Mouse (Mus musculus): ENCODE measurements around the gene Coq9.

The Coq9 gene

DNA sequence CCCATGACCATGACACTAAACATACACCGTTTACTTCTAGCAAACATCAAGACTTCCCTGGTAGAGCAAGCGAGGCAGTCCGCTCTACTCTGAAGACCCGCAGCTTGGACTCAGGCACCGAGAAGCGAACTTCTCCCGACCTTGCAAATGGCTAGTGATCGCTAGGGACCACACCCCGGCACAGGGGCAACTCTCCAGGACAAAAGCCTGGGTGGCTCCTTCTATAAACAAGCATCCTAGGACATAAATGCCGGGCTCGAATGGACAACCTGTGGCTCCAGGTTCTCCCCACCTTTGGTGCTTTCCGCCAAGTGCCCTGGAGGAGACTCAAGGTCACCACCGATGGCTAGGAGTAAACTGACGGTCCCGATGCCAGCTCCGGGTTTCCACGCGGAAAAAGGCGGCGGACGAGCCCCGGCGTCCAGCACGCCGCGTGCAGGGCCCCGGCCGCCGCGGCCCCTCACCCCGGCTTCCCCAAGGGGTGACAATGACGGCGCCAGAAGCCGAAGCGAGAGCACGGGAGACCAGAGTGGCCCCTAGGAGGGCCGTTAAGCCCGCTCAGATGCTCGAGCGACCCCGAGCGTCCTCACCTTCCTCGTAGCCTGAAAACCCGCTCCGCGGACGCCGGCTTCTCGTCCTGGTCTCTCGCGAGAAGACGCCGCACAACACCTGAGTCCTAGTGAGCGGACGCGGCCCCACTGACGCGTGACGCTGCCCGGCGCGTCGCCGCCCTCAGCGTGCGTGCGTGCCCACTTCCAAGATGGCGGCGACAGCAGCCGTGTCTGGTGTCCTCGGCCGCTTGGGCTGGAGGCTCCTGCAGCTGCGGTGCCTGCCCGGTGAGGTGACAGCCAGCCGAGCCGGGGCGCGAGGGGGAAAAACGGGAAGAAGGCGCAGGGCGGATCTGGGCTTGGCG lies at the start of gene Coq9, which contains the start of gene Ciapin1:
Gene Coq9 (plus strand): TSS at position 660 of the 913 bp plus-strand sequence.
Gene Ciapin1 (minus strand): TSS at position 697 of the 913 bp plus-strand sequence.
- in situ Hi-C loops (cut with MboI, MseI) = no loop called here

DNA sequence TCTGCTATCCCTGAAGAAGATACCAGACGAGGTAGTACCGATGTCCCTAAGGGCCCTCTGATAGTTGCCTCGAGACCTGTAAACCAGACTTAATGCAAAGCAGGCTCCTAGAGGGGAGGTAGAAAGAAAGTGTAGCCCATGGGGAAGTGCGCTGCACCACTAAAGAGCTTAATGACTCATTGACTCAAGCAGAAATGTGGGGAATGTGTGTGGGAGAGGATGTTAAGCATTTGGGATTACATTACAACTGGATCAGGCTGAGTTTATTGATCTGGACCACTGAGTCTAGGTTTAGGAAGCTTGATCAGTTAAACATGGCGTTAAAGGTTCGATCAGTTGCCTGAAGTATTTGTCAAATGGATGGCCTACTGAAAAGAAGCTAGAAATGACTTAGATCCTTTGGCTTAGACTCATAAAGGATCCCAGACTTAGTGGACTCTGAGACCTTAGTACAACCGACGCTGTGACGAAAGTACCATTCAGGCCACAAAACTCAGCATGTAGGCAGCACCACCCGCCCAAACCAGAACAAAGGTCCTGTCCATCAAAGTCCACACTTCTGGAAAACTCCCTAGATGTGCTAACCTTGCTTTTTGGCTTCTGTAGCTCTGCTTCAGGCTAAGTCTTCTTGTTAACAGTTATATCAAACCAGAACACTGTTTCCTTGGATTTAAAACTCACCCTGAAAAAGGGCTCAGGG lies 48.7 kb upstream of the Coq9 start:
- in situ Hi-C loops (cut with MboI, MseI) = no loop called here

DNA sequence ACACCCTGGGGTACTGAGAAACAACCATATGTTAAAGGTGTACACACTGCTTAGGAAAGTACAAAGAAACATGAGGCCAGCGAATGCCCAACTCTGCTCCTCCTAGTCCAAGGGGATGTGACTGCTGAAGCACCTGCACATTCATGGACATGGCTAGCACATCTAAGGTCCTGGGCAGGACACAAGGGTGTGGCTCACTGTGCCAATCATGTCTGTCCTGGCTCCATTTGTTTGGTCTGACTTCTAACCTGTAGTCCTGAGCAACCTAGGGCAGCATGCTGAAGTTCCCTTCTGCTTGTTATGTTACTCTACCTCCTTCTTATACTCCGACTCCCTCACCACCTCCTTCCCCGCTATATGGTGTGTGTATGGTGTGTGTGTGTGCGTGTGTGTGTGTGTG lies 43.8 kb upstream of the Coq9 start:
- in situ Hi-C loops (cut with MboI, MseI) = no loop called here

DNA sequence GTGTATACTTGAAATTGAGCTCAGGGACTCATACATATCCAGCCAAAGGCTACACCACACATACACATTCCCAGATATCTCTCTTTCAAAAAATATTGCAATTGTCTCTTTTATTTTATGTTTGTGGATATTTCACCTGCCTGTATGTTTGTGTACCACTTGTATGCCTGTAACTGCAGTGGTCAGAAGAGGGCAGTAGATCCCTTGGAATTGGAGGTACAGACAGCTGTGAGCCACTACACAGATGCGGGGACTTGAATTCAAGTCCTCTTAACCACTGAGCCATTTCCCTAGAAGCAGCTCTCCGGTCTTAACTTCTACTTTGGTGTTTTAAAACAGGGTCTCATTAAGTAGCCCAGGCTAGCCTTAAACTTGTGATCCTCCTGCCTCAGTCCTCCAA lies 43.3 kb upstream of the Coq9 start:
- in situ Hi-C loops (cut with MboI, MseI) = no loop called here

DNA sequence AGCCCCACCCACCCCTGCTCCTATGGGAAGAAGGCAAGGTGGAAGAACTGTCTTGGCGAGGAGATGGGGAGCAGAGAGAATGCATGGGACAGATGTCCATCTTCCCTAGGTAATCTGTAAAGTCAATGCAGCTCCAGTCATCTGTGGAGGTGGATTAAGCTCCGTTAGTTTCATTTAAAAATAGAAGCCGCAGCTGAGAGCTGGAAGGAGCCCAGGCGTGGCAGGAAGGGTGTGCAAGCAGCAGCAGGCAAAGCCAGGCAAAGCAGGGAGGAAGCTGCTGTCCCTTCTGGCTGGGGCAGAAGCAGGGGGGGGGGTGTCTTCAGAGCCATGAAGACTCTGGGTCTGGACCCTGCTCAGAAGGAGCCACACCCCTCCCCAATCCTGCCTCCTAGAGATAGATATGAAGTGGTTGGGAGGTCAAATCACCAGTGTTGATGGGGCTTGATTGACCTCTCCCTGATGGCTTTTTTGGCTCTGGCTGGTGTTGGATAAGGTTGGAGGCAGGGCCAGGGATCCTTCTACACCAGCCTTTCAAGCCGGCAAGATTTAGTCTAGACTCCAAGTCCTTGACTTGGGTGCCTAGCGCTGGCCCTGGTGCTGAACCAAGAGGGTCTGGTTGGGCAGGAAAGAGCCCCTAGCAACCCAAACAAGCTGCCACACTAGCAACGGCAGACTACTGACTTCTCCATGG lies 37.7 kb upstream of the Coq9 start:
- in situ Hi-C loops (cut with MboI, MseI) = no loop called here

DNA sequence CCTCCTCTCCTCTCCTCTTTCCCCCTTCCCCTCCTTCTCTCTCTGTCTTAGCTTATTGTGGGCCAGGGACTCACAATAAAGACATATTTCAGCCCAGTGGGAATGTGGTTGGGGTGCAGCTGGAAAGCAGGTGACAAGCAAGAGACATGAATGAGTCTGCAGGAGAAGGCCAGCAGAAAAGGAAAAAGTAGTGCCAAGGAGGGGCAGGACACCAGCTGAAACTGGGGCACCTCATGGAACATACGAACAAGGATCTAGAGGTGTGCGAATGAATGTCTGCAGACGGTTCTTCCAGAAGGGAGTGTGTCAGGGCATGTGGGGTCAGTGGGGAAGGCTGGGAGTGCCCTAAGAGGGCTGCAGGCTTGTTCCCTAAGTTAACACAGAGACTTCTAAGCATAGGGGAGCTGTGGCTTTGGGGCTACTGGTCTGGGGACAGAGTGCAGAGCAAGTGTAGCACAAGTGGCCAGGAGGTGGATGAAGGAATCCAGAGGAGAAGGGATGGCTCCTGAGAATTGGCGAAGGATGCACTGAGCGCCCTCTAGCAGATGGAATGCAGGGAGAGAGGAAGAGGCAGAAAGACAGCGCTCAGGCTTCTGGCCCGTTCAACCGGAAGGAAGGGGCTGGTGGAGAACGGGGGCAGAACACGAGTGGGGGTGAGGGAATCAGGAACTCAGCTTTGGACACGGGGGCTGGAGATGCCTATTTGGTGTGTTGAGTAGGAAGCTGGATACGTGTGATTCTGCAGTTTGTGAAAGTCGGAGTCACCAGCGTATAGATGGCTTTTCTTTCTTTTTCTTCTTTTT lies 36.6 kb upstream of the Coq9 start:
- in situ Hi-C loops (cut with MboI, MseI) = no loop called here

DNA sequence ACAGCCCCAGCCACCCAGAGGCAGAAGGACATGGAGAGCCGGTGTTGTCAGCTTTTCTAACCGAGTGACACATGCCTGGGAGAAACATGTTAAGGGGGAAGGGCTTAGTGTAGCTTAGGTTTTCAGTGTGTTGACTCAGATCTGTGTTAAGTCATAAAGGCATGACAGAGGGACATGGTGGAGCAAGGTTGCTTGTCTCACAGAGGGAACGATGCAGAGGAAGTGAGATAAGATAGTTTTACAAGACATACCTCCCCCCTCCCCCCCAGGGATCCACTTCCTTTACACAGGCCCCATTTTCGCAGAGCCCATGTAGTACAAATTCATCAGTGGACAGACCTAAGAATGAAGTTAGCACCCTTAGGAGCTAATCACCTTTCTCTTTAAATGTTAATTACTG lies 35.7 kb upstream of the Coq9 start:
- in situ Hi-C loops (cut with MboI, MseI) = no loop called here

DNA sequence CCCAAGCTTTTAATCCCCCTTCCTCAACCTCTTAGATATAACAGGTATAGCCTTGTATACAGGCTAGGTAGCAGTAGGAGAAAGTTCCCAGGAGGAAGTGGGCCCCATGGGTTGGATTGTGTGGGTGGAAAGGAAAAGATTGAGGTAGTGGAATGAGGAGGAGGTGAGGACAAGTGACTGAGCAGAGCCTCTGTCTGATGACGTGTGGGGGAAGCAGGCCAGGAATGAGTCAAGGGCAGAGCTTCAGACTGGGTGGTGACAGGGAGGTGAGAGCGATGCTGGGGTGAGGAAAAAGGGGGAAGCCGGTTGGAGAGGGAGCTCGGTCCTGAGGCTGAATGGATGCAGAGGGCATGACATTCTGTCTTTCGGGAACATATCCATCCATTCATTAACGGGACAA lies 34.6 kb upstream of the Coq9 start:
- in situ Hi-C loops (cut with MboI, MseI) = no loop called here

DNA sequence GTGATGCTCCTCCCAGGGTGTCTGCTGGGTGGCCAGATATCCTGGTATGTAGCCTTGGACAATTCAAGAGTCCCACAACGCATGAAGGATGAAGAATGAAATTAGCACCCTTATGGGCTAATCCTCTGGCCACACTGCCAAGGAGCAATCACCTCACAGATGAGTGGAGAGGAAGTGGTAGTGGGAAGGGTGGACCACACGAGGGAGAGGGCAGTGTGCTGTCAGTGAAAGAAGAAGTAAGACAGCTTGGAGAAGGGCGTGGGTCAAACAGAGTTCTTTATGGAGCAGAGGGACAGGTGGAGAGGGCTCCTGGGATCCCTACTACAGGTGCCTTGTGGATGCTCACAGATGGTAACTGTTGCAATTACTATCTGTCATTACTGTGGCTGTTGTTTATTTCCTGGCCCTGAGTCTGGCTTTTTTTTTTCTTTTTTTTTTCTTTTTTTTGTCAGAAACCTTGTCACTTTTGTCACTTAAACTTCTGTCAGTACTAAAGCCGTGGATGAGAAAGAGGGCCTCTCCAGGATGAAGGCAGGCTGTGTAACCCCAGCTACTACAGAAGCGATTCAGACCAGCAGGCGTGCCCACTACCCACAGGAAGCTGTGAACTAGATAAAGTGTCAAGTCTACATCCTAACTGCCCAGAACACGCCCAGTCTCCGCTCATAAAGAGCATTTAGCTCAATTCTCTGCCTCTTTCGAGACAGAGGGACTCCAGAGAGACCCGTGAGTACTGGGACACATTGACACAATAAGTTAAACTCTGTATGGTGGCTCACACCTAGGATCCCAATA lies 33.4 kb upstream of the Coq9 start:
- in situ Hi-C loops (cut with MboI, MseI) = loop anchor here (5.0 kb wide), 1 partner anchor 97 kb away; no protein-coding TSS in a partner anchor

DNA sequence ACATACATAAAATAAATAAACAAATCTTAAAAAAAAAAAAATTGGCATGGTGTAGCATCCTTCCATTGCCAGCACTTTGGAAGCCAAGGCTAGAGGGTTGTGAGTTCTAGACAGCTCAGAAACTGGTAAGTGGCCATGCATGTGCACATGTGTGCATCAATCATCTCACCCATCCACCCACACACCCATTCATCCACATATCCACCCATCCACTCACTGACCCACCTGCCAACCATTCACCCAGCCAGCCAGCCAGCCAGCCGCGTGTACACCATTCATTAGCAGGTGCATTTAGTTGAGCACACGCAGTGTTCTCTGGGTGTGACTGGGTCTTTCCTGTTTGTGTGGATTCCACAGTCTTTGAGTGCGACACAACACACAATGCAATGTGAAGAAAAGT lies 32.3 kb upstream of the Coq9 start:
- in situ Hi-C loops (cut with MboI, MseI) = loop anchor here (5.0 kb wide), 1 partner anchor 99 kb away; no protein-coding TSS in a partner anchor

DNA sequence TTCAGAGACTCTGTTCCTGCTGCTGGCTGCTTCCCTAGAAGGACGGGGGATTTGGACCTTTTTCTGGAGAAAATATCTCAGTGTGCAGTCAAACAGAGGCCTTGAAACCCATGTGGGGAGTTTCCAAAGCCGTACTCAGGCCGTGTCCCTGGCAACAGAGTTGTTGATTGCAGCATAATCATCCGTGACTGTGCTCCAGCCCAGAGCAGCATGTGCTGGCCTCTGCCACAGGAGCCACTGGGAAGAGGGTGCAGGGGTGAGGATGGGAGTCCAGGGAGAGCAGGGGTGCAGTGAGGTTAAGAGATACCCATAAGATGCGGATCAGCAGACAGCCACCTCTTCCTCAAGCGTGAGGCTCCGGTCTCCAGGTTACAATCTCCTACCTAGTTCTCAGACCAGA lies 30.6 kb upstream of the Coq9 start:
- in situ Hi-C loops (cut with MboI, MseI) = loop anchor here (5.0 kb wide), 1 partner anchor 100 kb away; no protein-coding TSS in a partner anchor

DNA sequence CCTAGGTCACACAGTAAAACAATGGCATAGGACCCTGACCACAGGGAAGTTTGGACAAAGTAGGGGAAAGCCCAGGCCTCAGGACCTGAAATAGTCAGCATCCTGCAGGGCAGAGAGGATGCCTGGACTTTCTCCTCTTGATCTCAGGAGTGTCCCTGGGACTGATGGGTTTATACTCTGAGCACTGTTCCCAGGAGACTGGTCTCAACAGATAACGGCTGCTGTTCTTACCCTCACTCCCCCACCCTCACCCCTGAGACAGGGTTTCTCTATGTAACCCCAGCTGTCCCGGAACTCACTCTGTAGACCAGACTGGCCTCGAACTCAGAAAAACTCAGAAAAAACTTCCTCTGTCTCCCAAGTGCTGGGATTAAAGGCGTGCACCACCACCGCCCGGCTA lies 29.7 kb upstream of the Coq9 start:
- in situ Hi-C loops (cut with MboI, MseI) = loop anchor here (5.0 kb wide), 1 partner anchor 101 kb away; no protein-coding TSS in a partner anchor

DNA sequence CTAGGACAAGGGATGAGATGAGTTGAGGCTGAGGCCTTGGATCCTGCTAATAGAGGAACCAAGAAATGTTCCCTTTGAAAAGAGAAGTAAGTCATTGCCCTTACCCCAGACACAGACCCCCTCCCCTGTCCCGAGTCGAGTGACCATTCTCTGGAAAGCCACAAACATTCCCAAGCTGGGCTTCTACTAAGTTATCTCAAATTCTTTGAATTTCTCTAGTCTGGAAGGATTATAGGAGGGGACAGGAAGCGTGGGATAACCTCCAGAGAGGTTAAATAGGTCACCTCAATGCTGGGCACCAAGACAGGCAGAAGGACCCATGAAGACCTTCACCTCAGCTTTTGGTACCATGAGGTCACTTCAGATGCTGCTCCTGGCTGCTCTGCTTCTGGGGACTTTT lies 28.0 kb upstream of the Coq9 start, which contains the start of gene Ccl17:
Gene Ccl17 (plus strand): TSS at position 301 of the 400 bp plus-strand sequence.
- in situ Hi-C loops (cut with MboI, MseI) = no loop called here

DNA sequence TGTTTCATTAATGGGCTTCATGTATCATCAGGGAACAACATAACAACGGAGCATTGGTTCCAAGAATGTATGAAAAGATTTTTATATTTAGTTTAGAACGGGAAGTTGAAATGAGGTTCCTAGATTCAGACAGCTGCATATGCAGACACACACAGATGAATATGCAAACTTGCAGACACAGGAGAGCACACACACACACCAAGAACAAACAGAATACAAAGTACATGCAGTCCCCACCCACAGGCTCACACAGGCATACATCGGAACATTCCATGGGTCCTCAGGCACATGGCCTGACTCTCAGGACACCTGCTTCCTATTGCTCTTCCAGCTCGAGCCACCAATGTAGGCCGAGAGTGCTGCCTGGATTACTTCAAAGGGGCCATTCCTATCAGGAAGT lies 27.3 kb upstream of the Coq9 start:
- in situ Hi-C loops (cut with MboI, MseI) = no loop called here

DNA sequence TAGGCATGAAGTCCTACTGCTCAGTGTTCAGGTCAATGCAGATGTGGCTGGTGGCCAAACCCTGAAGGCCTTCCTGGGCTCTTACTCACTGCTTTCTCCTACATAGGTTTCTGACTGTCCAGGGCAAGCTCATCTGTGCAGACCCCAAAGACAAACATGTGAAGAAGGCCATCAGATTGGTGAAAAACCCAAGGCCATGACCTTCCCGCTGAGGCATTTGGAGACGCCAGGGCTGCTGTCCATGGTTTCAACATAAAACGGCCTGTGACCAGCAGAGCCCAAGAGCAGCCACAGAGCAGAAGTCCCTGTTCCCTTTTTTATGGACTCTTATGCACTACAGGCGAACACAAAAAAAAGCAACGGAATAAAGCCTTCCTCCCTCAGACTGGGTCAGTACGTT lies 26.5 kb upstream of the Coq9 start:
- in situ Hi-C loops (cut with MboI, MseI) = no loop called here

DNA sequence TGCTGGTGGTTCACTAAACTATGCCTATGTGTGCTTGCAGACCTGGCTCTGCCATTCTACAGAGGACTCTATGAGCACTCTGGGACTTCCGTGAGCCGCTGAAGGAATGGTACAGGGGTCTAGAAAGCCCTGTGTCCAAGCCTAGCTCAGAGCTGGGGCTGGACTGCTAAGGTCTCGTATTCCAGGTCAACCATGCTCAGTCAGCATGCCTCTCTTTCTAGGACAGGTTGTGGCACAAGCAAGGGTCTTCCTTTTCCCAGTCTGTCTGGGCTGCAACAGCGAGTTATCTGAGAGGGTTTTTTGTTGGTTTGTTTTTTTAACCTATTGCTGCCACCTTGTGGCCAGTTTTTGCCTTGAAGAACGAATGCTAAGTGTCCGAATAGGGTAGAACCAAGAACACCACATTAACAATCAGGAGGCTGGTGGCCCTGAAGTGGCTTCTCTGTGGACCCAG lies 25.4 kb upstream of the Coq9 start:
- in situ Hi-C loops (cut with MboI, MseI) = no loop called here

DNA sequence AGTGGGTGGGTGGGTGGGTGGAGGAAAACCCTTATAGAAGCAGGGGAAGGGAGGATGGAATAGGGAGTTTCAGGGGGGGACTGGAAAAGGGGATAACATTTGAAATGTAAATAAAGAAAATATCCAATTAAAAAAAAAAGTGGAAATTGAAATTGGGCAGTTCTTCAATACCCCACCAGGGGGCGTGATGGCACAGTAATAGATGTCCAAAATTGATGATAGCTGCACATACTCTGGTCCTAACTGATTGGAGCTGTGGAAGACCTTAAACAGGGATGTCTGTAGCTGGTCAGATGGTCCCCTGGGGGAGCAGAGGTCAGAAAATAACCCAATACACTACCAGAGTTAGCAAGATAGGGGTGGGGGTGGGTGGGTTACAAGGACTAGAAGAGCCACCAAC lies 23.6 kb upstream of the Coq9 start:
- in situ Hi-C loops (cut with MboI, MseI) = no loop called here

DNA sequence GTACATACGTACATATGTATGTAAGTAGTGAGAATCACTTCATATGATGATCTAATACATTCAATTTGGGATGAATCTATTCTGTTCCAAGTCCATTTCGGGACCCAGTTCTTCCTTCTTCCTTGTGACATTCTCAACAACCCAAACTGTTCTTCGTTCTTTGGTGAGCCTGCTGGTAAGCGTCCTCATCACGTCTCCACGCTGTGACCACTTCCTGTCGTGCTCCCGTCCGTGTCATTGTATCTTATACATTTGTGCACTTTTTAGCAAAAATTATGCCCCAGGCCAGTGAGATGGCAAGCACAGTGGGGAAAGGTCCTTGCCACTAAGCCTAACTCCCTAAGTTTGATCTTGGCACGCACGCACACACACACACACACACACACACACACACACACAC lies 20.2 kb upstream of the Coq9 start:
- in situ Hi-C loops (cut with MboI, MseI) = loop anchor here (5.0 kb wide), 1 partner anchor 36 kb away; no protein-coding TSS in a partner anchor

DNA sequence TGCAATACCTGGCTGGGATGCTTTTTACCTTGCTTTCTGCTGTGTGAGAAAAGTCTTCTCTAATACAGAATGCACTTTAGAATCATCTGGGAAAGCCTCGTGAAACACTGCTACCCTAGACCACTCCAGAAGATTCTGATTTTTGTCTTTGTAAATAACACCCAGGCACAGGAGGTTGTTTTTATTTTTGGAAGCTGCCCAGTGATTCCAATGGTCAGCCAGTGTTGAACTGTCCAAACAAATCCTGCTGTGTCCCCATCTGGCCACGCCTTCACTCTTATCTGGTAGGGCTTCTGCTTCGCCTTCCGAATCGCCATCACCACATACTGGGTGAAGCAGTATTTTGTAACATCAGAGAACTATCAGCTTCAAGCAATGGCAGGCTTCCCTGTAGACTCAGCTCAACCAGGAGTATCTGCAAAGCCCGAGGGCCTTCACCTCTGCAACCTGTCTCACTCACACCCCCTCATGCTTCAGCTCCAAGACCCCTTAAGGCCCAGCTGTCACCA lies 18.4 kb upstream of the Coq9 start:
- in situ Hi-C loops (cut with MboI, MseI) = loop anchor here (5.0 kb wide), 1 partner anchor 37 kb away; no protein-coding TSS in a partner anchor

DNA sequence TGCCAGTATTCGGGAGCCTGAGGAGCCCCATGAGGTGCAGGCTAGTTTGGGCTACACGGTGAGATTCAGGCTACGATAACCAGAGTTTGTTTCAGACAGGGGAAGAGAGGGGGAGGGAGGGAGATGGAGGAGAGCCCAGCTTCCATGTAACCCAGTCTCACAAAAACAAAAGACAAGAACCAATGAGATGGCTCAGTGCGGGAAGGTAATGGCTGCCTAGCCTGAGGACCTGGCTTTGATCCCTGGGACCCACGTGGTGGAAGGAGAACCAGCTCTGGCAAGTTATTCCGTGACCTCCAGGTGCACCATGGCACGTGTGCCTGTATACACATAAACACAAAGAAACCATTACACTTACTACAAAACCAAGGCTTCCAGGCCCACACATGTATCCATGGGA lies 17.6 kb upstream of the Coq9 start:
- in situ Hi-C loops (cut with MboI, MseI) = no loop called here
